Mouse (Mus musculus): ENCODE measurements around the gene Fryl. TPM values are rescaled to one million over a fixed set of nuclear protein-coding genes. Genes with fewer than 3 reads are reported as not detected.

Fryl gene
- polyA plus RNA-seq, 1 experiment from 2014 or later, result 22.5 TPM

- H3K4me2 ChIP-seq (replicated peaks), result no peak overlapping the region
- no peak overlapping the region for H3K9ac ChIP-seq
- no peaks in the 10 kb centered on the region for H3K9me3 ChIP-seq
- peaks cover 26% of the 10 kb centered on the region for H3K4me1 ChIP-seq
- no peak overlapping the region for H3K4me3 ChIP-seq
- H3K27me3 ChIP-seq, result no peaks in the 10 kb centered on the region
- no peak overlapping the region for H3K27ac ChIP-seq
- no peak for ATAC-seq (ENCODE audit: low FRiP score, low read depth)
- no peaks in the 10 kb centered on the region for H3K36me3 ChIP-seq
Measured at GRCm38 (mm10) chr5:73252739-73253138, 3.7 kb downstream of the Fryl start.

GRCm38 (mm10) chr5:73249341-73249740, 7.1 kb downstream of the Fryl start:
- Histone ChIP-seq H3K9me3 (no peaks in the 10 kb centered on the region), H3K4me2 (replicated peaks) (no peak overlapping the region)
- ATAC-seq (ENCODE audit: low FRiP score, low read depth), result no peak

GRCm38 (mm10) chr5:73248211-73248610, 8.2 kb downstream of the Fryl start:
- Histone ChIP-seq H3K4me1 (peaks cover 12% of the 10 kb centered on the region; the same call in 1 of the 2 replicates), H3K36me3 (no peaks in the 10 kb centered on the region), H3K27ac (no peak overlapping the region), H3K4me3 (no peak overlapping the region), H3K9ac (no peak overlapping the region), H3K4me2 (replicated peaks) (no peak overlapping the region), H3K9me3 (no peaks in the 10 kb centered on the region), H3K27me3 (no peaks in the 10 kb centered on the region)
- ATAC-seq (ENCODE audit: low FRiP score, low read depth), result no peak
- WGBS, result 67% methylated on average over 8 of the region's 8 CpGs

More at GRCm38 (mm10) chr5:73249341-73249740, 7.1 kb downstream of the Fryl start:
- no peaks in the 10 kb centered on the region for H3K36me3 ChIP-seq
- no peak overlapping the region for H3K4me3 ChIP-seq
- H3K27me3 ChIP-seq, result no peaks in the 10 kb centered on the region
- WGBS, result 90% methylated on average over 4 of the region's 4 CpGs
- no peak overlapping the region for H3K27ac ChIP-seq
- peaks cover 16% of the 10 kb centered on the region; the same call in 1 of the 2 replicates for H3K4me1 ChIP-seq
- H3K9ac ChIP-seq, result no peak overlapping the region

GRCm38 (mm10) chr5:73246414-73246813, 10.0 kb downstream of the Fryl start:
- Histone ChIP-seq H3K4me2 (replicated peaks) (no peak overlapping the region), H3K27ac (no peak overlapping the region), H3K4me3 (no peak overlapping the region), H3K36me3 (no peaks in the 10 kb centered on the region), H3K9ac (no peak overlapping the region), H3K9me3 (no peaks in the 10 kb centered on the region), H3K27me3 (no peaks in the 10 kb centered on the region), H3K4me1 (peaks cover 12% of the 10 kb centered on the region; the same call in 1 of the 2 replicates)
- ATAC-seq (ENCODE audit: low FRiP score, low read depth), result no peak
- 72% methylated on average over 6 of the region's 6 CpGs for WGBS

- no peak for ATAC-seq (ENCODE audit: low FRiP score, low read depth)
- H3K4me2 ChIP-seq (replicated peaks), result no peak overlapping the region
- 84% methylated on average over 13 of the region's 13 CpGs for WGBS
- no peaks in the 10 kb centered on the region for H3K36me3 ChIP-seq
- H3K27me3 ChIP-seq, result no peaks in the 10 kb centered on the region
- H3K9ac ChIP-seq, result no peak overlapping the region
- H3K9me3 ChIP-seq, result no peaks in the 10 kb centered on the region
- H3K27ac ChIP-seq, result no peak overlapping the region
- no peak overlapping the region for H3K4me3 ChIP-seq
- 0 out of 2 replicates have a peak, but pooled peaks cover 3% of the 10 kb centered on the region for H3K4me1 ChIP-seq
Measured at GRCm38 (mm10) chr5:73244403-73244802, 12.0 kb downstream of the Fryl start.

- no peaks in the 10 kb centered on the region for H3K36me3 ChIP-seq
- ATAC-seq (ENCODE audit: low FRiP score, low read depth), result no peak
- no peak overlapping the region for H3K27ac ChIP-seq
- H3K9ac ChIP-seq, result no peak overlapping the region
- H3K27me3 ChIP-seq, result no peaks in the 10 kb centered on the region
- H3K4me3 ChIP-seq, result no peak overlapping the region
- H3K9me3 ChIP-seq, result no peaks in the 10 kb centered on the region
- H3K4me1 ChIP-seq, result 0 out of 2 replicates have a peak, but pooled peaks cover 2% of the 10 kb centered on the region
- no peak overlapping the region for H3K4me2 ChIP-seq (replicated peaks)
- WGBS, result 87% methylated on average over 8 of the region's 8 CpGs
Measured at GRCm38 (mm10) chr5:73241966-73242365, 14.5 kb downstream of the Fryl start.

GRCm38 (mm10) chr5:73241332-73241731, 15.1 kb downstream of the Fryl start:
- 82% methylated on average over 10 of the region's 10 CpGs for WGBS
- 0 out of 2 replicates have a peak, but pooled peaks cover 6% of the 10 kb centered on the region for H3K4me1 ChIP-seq
- H3K36me3 ChIP-seq, result no peaks in the 10 kb centered on the region
- no peak overlapping the region for H3K4me3 ChIP-seq
- H3K9ac ChIP-seq, result no peak overlapping the region
- no peak for ATAC-seq (ENCODE audit: low FRiP score, low read depth)
- no peaks in the 10 kb centered on the region for H3K27me3 ChIP-seq
- no peak overlapping the region for H3K4me2 ChIP-seq (replicated peaks)
- no peak overlapping the region for H3K27ac ChIP-seq
- H3K9me3 ChIP-seq, result no peaks in the 10 kb centered on the region

GRCm38 (mm10) chr5:73240391-73240790, 16.0 kb downstream of the Fryl start:
- no peak overlapping the region for H3K27ac ChIP-seq
- ATAC-seq (ENCODE audit: low FRiP score, low read depth), result no peak
- H3K9ac ChIP-seq, result no peak overlapping the region

GRCm38 (mm10) chr5:73236894-73237334, 19.5 kb downstream of the Fryl start:
- no peak for ATAC-seq (ENCODE audit: low FRiP score, low read depth)
- 21% methylated on average over 6 of the region's 6 CpGs for WGBS

More at GRCm38 (mm10) chr5:73240391-73240790, 16.0 kb downstream of the Fryl start:
- no peak overlapping the region for H3K4me2 ChIP-seq (replicated peaks)
- H3K27me3 ChIP-seq, result no peaks in the 10 kb centered on the region
- H3K4me3 ChIP-seq, result no peak overlapping the region
- no peaks in the 10 kb centered on the region for H3K9me3 ChIP-seq
- H3K4me1 ChIP-seq, result peaks cover 7% of the 10 kb centered on the region; the same call in 1 of the 2 replicates
- 89% methylated on average over 6 of the region's 6 CpGs for WGBS
- H3K36me3 ChIP-seq, result no peaks in the 10 kb centered on the region

GRCm38 (mm10) chr5:73235201-73235600, 21.2 kb downstream of the Fryl start:
- ATAC-seq (ENCODE audit: low FRiP score, low read depth), result no peak
- no peak overlapping the region for H3K4me3 ChIP-seq
- no peaks in the 10 kb centered on the region for H3K36me3 ChIP-seq
- H3K4me2 ChIP-seq (replicated peaks), result no peak overlapping the region
- WGBS, result 72% methylated on average over 5 of the region's 5 CpGs
- H3K9ac ChIP-seq, result no peak overlapping the region
- no peaks in the 10 kb centered on the region for H3K9me3 ChIP-seq
- peaks cover 43% of the 10 kb centered on the region for H3K4me1 ChIP-seq
- no peaks in the 10 kb centered on the region for H3K27me3 ChIP-seq
- H3K27ac ChIP-seq, result no peak overlapping the region

More at GRCm38 (mm10) chr5:73236894-73237334, 19.5 kb downstream of the Fryl start:
- H3K9me3 ChIP-seq, result no peaks in the 10 kb centered on the region
- H3K4me3 ChIP-seq, result no peak overlapping the region
- no peak overlapping the region for H3K9ac ChIP-seq
- H3K4me2 ChIP-seq (replicated peaks), result no peak overlapping the region
- no peaks in the 10 kb centered on the region for H3K27me3 ChIP-seq
- H3K4me1 ChIP-seq, result peaks cover 39% of the 10 kb centered on the region
- H3K36me3 ChIP-seq, result no peaks in the 10 kb centered on the region
- H3K27ac ChIP-seq, result no peak overlapping the region

GRCm38 (mm10) chr5:73233018-73233881, 23.2 kb downstream of the Fryl start:
- Histone ChIP-seq H3K9me3 (no peaks in the 10 kb centered on the region), H3K9ac (no peak overlapping the region), H3K36me3 (no peaks in the 10 kb centered on the region), H3K27me3 (no peaks in the 10 kb centered on the region), H3K27ac (no peak overlapping the region), H3K4me1 (peaks cover 50% of the 10 kb centered on the region), H3K4me2 (replicated peaks) (no peak overlapping the region), H3K4me3 (no peak overlapping the region)
- 73% methylated on average over 17 of the region's 17 CpGs for WGBS
- no peak for ATAC-seq (ENCODE audit: low FRiP score, low read depth)

GRCm38 (mm10) chr5:73232267-73232666, 24.2 kb downstream of the Fryl start:
- no peaks in the 10 kb centered on the region for H3K9me3 ChIP-seq
- no peaks in the 10 kb centered on the region for H3K27me3 ChIP-seq
- no peak overlapping the region for H3K9ac ChIP-seq
- 0 out of 2 replicates have a peak overlapping the region, but pooled peaks have one; percentile 14 for H3K4me2 ChIP-seq (replicated peaks)
- 10% methylated on average over 9 of the region's 9 CpGs for WGBS
- H3K36me3 ChIP-seq, result no peaks in the 10 kb centered on the region
- no peak overlapping the region for H3K4me3 ChIP-seq
- no peak for ATAC-seq (ENCODE audit: low FRiP score, low read depth)
- peaks cover 50% of the 10 kb centered on the region for H3K4me1 ChIP-seq
- H3K27ac ChIP-seq, result no peak overlapping the region
